Mouse (Mus musculus) forebrain, embryonic 14.5 days (tissue): ENCODE data around the gene Mvk. TPM values are rescaled to one million over a fixed set of nuclear protein-coding genes. Genes with fewer than 3 reads are reported as not detected.
A peak's percentile ranks its signal among the peaks of the same experiment; 100 is the strongest.

Source experiments
- ATAC-seq: fragments of 200-750 bp; cut with Nextera tagmentation; 2 replicates; pipeline ENCODE4 v1.8.0; 2017; ENCODE audit warnings: mild to moderate bottlenecking, moderate library complexity
- DNase-seq: peaks from one replicate; pipeline ENCODE4 v3.0.0-alpha.2; 2015; ENCODE audit warnings: low spot score
- H3K27ac ChIP-seq: fragments of 300-500 bp; sonication (generic); 2 replicates; pipeline ENCODE4 v1.5.1; 2014; ENCODE audit warnings: low read depth, mild to moderate bottlenecking, control low read depth, low read length, moderate library complexity
- H3K27me3 ChIP-seq: fragments of 300-500 bp; sonication (generic); replicated peaks from 2 replicates; pipeline ENCODE4 v1.6.1; 2014; ENCODE audit warnings: low read length, control low read depth, mixed read lengths; ENCODE audit not compliant: control insufficient read depth, insufficient read depth
- H3K36me3 ChIP-seq: fragments of 300-500 bp; sonication (generic); 2 replicates; pipeline ENCODE4 v1.6.1; 2014; ENCODE audit warnings: low read length, control low read depth; ENCODE audit not compliant: control insufficient read depth, insufficient read depth
- H3K4me1 ChIP-seq: fragments of 300-500 bp; sonication (generic); 2 replicates; pipeline ENCODE4 v1.6.1; 2014; ENCODE audit warnings: antibody characterized with exemption, low read length, control low read depth; ENCODE audit not compliant: control insufficient read depth, insufficient read depth
- H3K4me2 ChIP-seq: fragments of 300-500 bp; sonication (generic); 2 replicates; pipeline ENCODE4 v1.6.1; 2014; ENCODE audit warnings: mild to moderate bottlenecking, control low read depth, low read length
- H3K4me3 ChIP-seq: fragments of 300-500 bp; sonication (generic); 2 replicates; pipeline ENCODE4 v1.5.1; 2014; ENCODE audit warnings: low read depth, low read length, control low read depth
- H3K9ac ChIP-seq: fragments of 300-500 bp; sonication (generic); 2 replicates; pipeline ENCODE4 v1.6.1; 2014; ENCODE audit warnings: mild to moderate bottlenecking, low read length, control low read depth, moderate library complexity
- H3K9me3 ChIP-seq: fragments of 300-500 bp; sonication (generic); replicated peaks from 2 replicates; pipeline ENCODE4 v1.6.1; 2016; ENCODE audit warnings: low read length, control low read depth, mixed read lengths; ENCODE audit not compliant: control insufficient read depth
- WGBS: fragments of 180-500 bp; shearing (Covaris S2); extraction: QIAGEN DNeasy Blood & Tissue Kit; methylation state at CpG from one replicate; pipeline ENCODE4 v1.1.7; 2014; 5-methylcytosine and 5-hydroxymethylcytosine counted together
- polyA plus RNA-seq: library from polyadenylated mRNA; unstranded; fragments of >200 nt; fragmentation: Nextera tagmentation; extraction: Ambion mirVana; gene quantifications from 2 replicates; pipeline ENCODE4 v1.2.1, GENCODE M21; 2014

Mvk gene
- polyA plus RNA-seq, 1 experiment from 2014 or later = 55.9 TPM

DNA sequence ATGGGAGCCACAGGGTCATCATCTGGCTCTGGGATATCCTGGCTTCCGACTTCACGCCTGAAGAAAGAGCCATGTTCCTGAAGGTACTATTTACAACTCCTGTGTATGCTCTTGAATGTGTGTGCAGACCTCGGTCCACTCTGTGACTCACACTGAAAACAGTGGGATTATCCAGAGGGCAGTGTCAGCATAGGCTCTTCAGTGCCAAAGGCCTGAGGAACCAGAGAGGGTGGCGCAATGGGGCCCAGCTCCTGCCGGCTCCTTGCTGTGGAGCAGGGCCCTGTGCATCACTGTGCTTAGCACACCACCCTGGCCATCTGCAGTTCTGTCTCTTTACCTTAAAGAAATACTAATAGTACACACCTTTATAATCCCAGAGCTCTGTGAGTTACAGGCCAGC, 28.5 kb upstream of the Mvk start:
- DNase-seq (no peak), ATAC-seq (no peak)
- no peaks in the 10 kb centered on the region for H3K27me3 ChIP-seq
- H3K4me3 ChIP-seq = no peak overlapping the region
- WGBS = 91% methylated on average over 5 of the region's 5 CpGs
- H3K9me3 ChIP-seq = no peaks in the 10 kb centered on the region
- H3K9ac ChIP-seq = no peak overlapping the region
- no peak overlapping the region for H3K4me2 ChIP-seq
- H3K27ac ChIP-seq = no peak overlapping the region
- H3K36me3 ChIP-seq = peaks cover 100% of the 10 kb centered on the region
- H3K4me1 ChIP-seq = no peaks in the 10 kb centered on the region

- Histone ChIP-seq H3K4me3 (no peak overlapping the region), H3K27me3 (no peaks in the 10 kb centered on the region), H3K9ac (no peak overlapping the region), H3K4me1 (no peaks in the 10 kb centered on the region), H3K27ac (no peak overlapping the region), H3K9me3 (no peaks in the 10 kb centered on the region), H3K4me2 (no peak overlapping the region), H3K36me3 (peaks cover 98% of the 10 kb centered on the region)
- no peak for ATAC-seq
- no peak for DNase-seq
- 86% methylated on average over 8 of the region's 8 CpGs for WGBS
These were observed 27.2 kb upstream of the Mvk start for GRCm38 (mm10) chr5:114416855-114417254.

DNA sequence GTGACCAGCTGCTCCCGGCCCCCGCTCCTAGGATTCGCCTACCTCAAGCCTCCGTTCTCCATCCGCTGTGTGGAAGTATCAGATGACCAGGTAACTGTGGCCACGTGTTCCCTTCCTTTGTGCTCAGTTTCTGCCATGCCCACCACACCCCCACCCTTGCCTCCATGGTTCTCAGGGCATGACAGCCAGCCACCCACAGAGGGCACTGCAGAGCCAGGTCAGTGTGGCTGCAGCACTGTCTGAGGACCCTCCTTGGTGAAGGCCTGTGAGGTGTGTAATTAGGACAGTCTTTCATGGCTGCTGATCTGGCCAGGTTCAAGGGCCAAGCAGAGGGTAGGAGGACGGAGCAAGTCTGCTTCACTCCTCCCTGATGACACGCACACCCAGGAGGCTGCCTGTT, 25.5 kb upstream of the Mvk start:
- Histone ChIP-seq H3K4me3 (no peak overlapping the region), H3K27me3 (no peaks in the 10 kb centered on the region), H3K4me2 (no peak overlapping the region), H3K9me3 (no peaks in the 10 kb centered on the region), H3K9ac (no peak overlapping the region), H3K27ac (no peak overlapping the region), H3K4me1 (no peaks in the 10 kb centered on the region; the same call in 1 of the 2 replicates), H3K36me3 (peaks cover 81% of the 10 kb centered on the region)
- no peak for ATAC-seq
- 81% methylated on average over 8 of the region's 8 CpGs for WGBS
- DNase-seq = no peak

GRCm38 (mm10) chr5:114421561-114422298, 22.3 kb upstream of the Mvk start:
- Histone ChIP-seq H3K27ac (no peak overlapping the region), H3K9me3 (no peaks in the 10 kb centered on the region), H3K36me3 (peaks cover 50% of the 10 kb centered on the region), H3K4me2 (no peak overlapping the region), H3K4me1 (peaks cover 3% of the 10 kb centered on the region; the same call in 1 of the 2 replicates), H3K27me3 (no peaks in the 10 kb centered on the region), H3K9ac (no peak overlapping the region), H3K4me3 (no peak overlapping the region)
- no peak for DNase-seq
- no peak for ATAC-seq
- 85% methylated on average over 11 of the region's 11 CpGs for WGBS

DNA sequence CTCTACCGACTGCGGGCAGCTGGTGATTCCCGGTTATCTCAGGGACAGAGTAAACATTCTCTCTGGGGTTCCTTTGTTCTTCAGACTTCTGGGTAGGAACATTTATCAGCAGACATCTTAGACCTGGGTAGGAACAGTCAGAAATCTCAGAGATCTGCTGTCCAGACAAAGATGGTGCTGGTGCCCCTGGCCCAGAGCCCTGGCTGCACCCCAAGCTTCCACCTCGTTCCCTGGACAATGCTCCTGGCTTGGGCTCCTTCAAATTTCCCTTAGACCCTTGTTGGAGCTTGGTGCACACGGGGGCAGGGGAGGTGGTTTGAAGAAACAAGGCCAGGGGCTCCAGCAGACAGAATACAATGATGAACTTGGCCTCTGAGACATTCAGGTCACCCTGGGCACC, 21.5 kb upstream of the Mvk start:
- Histone ChIP-seq H3K9me3 (no peaks in the 10 kb centered on the region), H3K27me3 (no peaks in the 10 kb centered on the region), H3K4me3 (no peak overlapping the region), H3K4me2 (no peak overlapping the region), H3K9ac (no peak overlapping the region), H3K27ac (no peak overlapping the region; the same call in 1 of the 2 replicates), H3K36me3 (peaks cover 41% of the 10 kb centered on the region), H3K4me1 (peaks cover 3% of the 10 kb centered on the region; the same call in 1 of the 2 replicates)
- WGBS = 55% methylated on average over 5 of the region's 5 CpGs
- no peak for ATAC-seq
- no peak for DNase-seq

DNA sequence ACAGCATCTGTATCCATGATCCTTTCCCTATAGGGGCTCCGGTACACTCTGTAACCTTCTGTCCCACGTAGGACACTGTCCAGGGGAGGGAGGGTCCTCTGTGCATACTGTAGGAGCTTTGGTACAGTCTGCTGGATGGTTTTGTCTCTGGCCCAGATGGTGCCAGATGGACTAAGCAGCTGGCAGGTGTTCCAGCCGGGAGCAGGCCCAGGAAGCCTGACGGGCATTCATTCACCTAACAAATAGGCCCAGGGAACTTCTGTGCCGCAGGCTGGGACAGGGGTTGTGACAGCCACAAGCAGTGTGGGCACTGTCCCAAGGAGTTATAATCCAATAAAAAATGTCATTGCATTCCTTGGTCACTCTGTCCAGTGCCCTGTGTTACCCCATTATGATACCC, 20.1 kb upstream of the Mvk start:
- peaks cover 3% of the 10 kb centered on the region; the same call in 1 of the 2 replicates for H3K4me1 ChIP-seq
- peaks cover 28% of the 10 kb centered on the region for H3K36me3 ChIP-seq
- H3K27ac ChIP-seq = no peak overlapping the region
- H3K27me3 ChIP-seq = no peaks in the 10 kb centered on the region
- no peak overlapping the region for H3K9ac ChIP-seq
- no peak overlapping the region for H3K4me3 ChIP-seq
- WGBS = 58% methylated on average over 5 of the region's 5 CpGs
- DNase-seq (no peak), ATAC-seq (no peak)
- no peak overlapping the region for H3K4me2 ChIP-seq
- no peaks in the 10 kb centered on the region for H3K9me3 ChIP-seq

- no peak for ATAC-seq
- H3K36me3 ChIP-seq = peaks cover under 1% of the 10 kb centered on the region; the same call in 1 of the 2 replicates
- H3K9ac ChIP-seq = no peak overlapping the region
- no peaks in the 10 kb centered on the region for H3K9me3 ChIP-seq
- no peak overlapping the region for H3K4me3 ChIP-seq
- peaks cover 3% of the 10 kb centered on the region; the same call in 1 of the 2 replicates for H3K4me1 ChIP-seq
- no peaks in the 10 kb centered on the region for H3K27me3 ChIP-seq
- no peak overlapping the region for H3K4me2 ChIP-seq
- H3K27ac ChIP-seq = 0 out of 2 replicates have a peak overlapping the region, but pooled peaks have one; percentile 2
- no peak for DNase-seq
- WGBS = 65% methylated on average over 6 of the region's 6 CpGs
These were observed 17.3 kb upstream of the Mvk start for GRCm38 (mm10) chr5:114426732-114427131.

DNA sequence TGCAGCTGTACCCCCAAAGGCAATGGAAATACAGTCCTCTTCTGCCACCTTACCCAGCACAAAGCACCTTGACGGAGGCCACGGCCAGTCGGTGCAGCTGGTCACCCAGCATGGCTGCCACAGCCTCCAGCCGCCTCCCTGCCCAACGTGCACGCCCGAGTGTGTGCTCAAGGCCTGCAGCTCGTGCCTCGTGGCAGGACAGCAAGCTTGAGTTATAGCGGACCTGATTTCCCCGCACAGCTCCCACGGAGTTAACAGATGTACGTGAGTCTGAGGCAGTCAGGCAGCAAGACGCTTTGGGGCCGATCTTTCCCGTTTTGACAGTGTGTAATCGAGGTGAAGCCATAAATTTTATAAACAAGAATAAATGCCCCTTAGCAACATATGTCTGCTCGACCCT, 15.4 kb upstream of the Mvk start:
- H3K27me3 ChIP-seq = no peaks in the 10 kb centered on the region
- H3K4me3 ChIP-seq = no peak overlapping the region
- H3K36me3 ChIP-seq = no peaks in the 10 kb centered on the region
- peaks cover 3% of the 10 kb centered on the region; the same call in 1 of the 2 replicates for H3K4me1 ChIP-seq
- no peak overlapping the region for H3K9ac ChIP-seq
- H3K9me3 ChIP-seq = no peaks in the 10 kb centered on the region
- 81% methylated on average over 18 of the region's 18 CpGs for WGBS
- H3K27ac ChIP-seq = no peak overlapping the region
- no peak for DNase-seq
- no peak for ATAC-seq
- H3K4me2 ChIP-seq = no peak overlapping the region

DNA sequence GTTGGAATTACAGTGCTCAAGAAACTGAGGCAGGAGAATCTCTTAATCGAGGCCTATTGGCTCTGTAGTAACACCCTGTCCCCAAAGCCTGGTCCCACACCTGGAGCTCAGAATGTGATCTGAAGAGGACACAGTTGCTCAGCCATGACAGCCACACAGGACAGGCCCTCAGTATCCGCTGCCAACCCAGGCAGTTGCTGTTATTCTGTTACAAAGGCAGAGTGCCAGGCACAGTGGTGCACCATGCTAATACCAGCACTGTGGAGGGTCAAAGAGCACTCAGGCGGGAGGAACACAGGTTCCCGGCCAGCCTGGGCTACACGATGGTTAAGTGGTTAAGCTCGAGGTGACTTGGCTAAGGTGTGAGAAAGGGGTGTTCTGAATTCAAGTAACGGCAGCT, 14.3 kb upstream of the Mvk start:
- Histone ChIP-seq H3K4me2 (no peak overlapping the region), H3K4me1 (no peaks in the 10 kb centered on the region; the same call in 1 of the 2 replicates), H3K9ac (no peak overlapping the region), H3K9me3 (no peaks in the 10 kb centered on the region), H3K27me3 (no peaks in the 10 kb centered on the region), H3K27ac (no peak overlapping the region), H3K36me3 (no peaks in the 10 kb centered on the region), H3K4me3 (no peak overlapping the region)
- no peak for DNase-seq
- WGBS = 86% methylated on average over 7 of the region's 7 CpGs
- ATAC-seq = no peak
